Mouse (Mus musculus) T-helper 1 cell (primary cell): Measurements from ENCODE around the gene Asb11.

Experiments used
- in situ Hi-C: fragments of 300-600 bp; cut with MboI, MseI; formaldehyde crosslinking; loops from one replicate; pipeline ENCODE4 v1.15.1; 2025; ENCODE audit warnings: high pct_unique_total_duplicates

Asb11 gene

DNA sequence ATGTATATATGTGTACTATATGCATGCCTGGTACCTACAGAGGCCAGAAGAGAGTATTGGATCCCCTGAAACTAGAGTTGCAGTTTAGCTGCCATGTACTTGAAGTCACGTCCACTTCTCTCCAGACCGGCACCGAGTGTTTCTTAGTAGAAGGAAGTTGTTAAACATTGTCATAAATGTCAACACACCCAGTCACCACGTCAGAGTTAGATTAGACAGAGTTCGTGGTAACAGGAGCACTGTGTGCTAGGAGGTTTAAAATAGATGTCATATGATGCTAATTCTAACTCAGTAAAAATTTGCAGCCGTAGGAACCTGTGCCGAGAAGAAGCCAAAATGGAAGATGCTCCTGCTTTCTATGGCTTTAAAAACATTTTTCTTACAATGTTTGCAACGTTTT, at the start of gene Asb11:
Gene Asb11 (plus strand): TSS at position 286 of the 400 bp plus-strand sequence.
- in situ Hi-C loops: no loop called here

DNA sequence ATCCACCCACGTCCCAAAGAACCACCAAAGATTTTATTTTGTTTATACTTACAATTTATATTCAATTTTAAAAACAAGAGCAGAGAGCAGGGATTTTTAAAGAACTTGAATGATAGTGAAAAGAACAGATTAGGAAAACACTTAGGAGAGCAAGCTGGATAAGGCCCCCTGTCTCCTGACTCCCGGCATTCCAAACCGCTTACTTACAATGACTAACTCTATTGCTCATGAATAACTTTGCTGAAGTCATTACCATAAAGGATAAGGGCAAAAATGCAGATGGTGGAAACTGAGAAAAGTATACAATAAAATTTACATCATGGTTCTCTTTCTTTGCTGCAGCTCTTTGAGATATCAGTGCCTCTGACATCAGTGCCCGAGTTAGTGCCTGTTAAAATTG, 42.7 kb upstream of the Asb11 start:
- in situ Hi-C loops: loop anchor here (10.0 kb wide), 1 partner anchor 209 kb away; no protein-coding TSS in a partner anchor

DNA sequence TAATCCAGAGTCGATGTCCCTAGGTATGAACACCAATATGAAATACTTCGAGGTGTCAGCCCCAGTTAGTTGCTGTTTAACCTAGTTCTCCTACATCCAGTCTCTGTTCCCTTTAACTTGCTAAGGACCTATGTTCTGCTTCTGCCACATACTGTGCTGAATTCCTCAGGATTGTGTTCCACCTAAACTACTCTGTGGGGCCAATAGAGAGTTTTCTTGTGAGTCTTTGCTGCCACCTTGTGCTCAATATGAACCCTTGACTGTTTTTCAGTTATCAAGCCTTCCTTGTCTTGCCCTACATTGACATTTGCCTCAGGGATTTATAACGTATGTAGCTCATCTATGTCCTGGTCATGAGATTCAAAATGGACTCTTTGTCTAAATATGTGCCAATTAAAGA, 38.3 kb upstream of the Asb11 start:
- in situ Hi-C loops: loop anchor here (10.0 kb wide), 1 partner anchor 214 kb away; no protein-coding TSS in a partner anchor

DNA sequence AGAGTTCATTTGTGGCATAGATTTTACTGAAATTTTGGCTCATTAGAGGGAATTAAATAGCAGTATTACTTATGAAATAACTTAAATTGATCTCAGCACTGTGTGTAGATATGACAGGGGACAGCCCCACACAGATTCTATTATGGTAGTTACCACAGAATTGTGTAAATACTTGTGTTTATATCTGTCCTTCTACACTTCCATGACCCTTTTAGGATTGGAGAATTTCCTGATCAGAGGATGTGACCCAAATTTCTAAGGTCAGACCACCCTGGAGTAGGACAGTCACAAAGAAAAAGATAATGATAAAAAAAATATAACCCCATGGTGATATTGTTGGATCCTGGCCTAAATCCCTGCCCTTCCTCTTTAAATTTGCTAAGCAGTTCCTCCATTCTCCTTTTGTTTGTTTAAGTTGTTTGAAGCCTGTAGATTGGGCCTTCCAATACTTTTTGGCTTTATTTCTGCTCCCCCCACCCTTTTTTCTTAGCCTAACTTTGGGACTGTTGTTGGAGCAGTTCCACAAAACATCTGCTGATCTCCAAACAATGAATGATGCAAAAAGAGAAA, 31.6 kb upstream of the Asb11 start:
- in situ Hi-C loops: no loop called here

DNA sequence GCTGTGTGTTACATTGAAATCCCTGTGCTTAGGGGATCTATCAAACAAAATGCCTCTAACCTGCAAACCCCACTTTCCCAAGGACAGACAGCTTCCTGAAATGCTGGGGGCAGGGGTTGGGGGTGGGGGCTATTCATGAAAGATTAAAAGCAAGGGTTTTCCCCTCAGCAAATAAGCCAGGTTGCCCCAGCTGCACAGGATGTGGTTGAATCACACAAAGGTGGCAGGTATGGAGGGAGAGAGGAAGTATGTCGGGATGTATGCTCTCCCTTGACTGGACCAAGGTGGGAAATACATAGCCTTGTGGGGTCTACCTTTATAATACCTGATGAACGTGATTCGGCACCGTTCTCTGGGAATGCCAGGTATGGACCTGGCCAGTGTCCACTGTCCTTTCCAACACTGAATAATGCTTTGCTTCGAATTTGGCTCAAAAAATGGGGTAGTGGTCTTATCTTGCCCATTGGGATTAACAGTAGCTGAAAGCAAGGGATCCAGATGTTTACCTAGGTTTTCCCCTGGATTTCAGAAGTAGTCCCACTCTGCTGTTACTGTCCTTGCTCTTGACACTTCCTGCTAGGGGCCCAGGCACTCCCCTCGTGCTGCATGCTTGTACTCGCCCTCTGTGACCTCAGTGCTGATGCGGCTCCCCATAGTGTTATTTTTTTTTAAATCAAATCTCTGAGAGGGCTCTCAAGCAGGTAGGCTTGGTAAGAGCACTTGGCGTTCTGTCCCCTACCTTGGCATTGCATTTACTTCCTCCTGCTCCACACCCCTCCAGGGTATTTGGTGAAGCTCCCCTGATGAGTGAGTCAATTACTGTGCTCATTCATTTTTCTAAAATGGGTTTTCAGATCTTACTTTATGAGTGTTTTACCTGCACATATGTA, 30.4 kb upstream of the Asb11 start:
- in situ Hi-C loops: no loop called here

DNA sequence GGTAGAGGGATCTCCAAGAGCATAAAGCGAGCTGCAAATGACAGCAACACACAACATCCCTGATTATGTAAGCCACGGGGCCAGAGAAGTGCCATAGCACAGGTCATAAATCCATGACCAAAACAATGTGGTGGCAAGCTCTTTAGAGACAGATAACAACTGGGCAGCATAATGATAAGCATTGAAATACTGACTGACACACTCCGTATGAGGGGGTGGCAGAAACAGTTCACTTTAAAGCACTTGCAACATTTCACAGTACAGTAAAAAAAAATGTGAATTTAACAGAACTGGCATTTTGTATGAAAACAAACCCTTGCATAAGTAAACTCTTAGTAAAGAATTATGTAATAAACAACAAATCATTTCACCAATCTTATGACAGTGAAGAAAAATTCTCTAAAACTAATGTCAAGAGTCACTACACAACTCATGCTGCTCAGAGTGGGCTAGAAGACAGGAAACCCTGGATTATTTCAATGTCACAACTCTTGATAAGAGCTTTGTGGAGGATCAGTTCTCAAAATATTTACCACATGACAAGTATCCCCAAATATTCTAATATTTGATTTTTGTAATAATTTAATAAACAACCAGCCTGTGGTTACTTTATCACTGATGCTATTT, 28.4 kb upstream of the Asb11 start:
- in situ Hi-C loops: no loop called here

DNA sequence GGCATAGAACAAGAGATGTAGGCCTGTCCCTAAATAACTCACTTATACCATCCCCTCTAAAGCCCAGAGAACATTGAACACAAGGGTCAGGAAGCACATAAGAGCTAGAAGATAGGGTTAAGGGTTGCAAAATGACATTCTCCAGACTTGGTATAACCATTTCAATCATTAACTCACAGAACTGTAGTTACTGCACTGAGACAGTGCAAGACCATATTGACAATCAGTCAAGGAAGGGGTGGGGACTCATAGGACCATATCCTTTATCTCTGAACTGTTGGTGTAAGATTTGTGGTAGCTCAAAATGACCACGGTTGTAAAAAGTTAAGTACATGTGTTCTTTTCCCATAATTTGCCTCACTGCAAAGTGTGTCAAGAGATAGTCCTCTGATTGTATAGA, 26.2 kb upstream of the Asb11 start:
- in situ Hi-C loops: loop anchor here (10.0 kb wide), 1 partner anchor 336 kb away; the partner anchor contains the start of gene Siah1b

DNA sequence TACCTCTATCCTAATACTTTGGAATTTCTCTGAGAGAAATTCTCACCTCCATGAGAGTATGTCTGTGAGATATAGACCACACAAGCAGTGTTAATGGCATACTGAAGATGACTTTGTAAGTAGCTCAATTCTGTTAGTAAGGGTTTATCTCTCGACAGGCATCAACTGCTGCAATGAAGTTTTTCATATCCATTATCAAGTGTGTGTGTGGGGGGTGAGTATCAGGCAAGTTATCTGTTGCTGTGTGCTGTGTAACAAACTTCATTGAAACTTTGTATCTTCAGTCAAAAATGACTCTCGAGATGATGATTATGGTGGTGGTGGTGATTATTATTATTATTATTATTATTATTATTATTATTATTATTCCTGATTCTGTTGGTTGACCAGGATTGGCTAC, 20.0 kb upstream of the Asb11 start:
- in situ Hi-C loops: loop anchor here (10.0 kb wide), 1 partner anchor 342 kb away; the partner anchor contains the start of gene Siah1b

DNA sequence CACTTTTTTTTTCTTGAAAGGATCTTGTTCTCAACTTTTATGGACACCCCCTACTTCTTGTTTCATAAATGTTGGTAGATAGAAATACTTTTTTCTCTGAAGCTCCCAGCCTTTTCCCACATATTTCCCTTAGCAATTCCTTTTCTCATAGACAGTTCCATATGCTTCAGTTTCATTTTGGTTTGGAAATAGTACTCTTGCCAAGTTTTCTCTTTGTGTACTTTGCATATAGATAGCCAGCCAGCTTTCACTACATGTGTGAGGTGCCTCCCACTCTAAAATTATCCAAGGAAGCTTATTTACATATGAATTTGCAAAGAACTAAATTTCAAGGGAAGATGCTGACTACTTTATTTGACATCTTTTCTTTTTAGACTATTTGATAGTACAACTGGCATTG, 18.8 kb upstream of the Asb11 start:
- in situ Hi-C loops: loop anchor here (10.0 kb wide), 1 partner anchor 343 kb away; the partner anchor contains the start of gene Siah1b

- in situ Hi-C loops: loop anchor here (10.0 kb wide), 1 partner anchor 345 kb away; the partner anchor contains the start of gene Siah1b
Observed at GRCm38 (mm10) chrX:164419471-164419939, 17.3 kb upstream of the Asb11 start, which contains the start of gene Piga. Gene Piga, plus strand, starts transcription at chrX:164419787.

GRCm38 (mm10) chrX:164419955-164420354, 16.8 kb upstream of the Asb11 start:
- in situ Hi-C loops: loop anchor here (10.0 kb wide), 1 partner anchor 345 kb away; the partner anchor contains the start of gene Siah1b

- in situ Hi-C loops: no loop called here
Observed at GRCm38 (mm10) chrX:164420518-164420917, 16.3 kb upstream of the Asb11 start.

- in situ Hi-C loops: no loop called here
Observed at GRCm38 (mm10) chrX:164424821-164425220, 12.0 kb upstream of the Asb11 start.

DNA sequence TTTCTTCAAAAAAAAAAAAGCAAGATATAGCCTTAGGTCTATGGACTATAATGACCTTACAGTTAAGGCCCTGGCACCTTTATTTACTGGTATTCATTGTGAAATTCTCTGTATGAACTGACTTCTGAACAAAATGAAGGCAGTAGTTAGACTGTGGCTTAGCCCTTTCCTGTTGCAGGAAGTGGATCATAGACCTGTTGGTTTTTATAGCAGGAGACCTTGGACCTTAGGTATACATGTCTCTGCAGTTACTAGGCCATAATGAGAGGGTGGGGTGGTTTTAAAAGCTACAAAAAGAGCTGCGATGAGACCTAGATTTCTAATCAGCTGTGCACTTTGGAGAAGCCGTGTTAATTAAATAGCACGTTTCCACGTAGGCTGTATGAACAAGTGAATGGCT, 9.5 kb upstream of the Asb11 start:
- in situ Hi-C loops: no loop called here

- in situ Hi-C loops: no loop called here
Observed at GRCm38 (mm10) chrX:164428224-164428623, 8.6 kb upstream of the Asb11 start.

GRCm38 (mm10) chrX:164430621-164431020, 6.2 kb upstream of the Asb11 start:
- in situ Hi-C loops: no loop called here

GRCm38 (mm10) chrX:164431133-164431532, 5.7 kb upstream of the Asb11 start:
- in situ Hi-C loops: no loop called here

DNA sequence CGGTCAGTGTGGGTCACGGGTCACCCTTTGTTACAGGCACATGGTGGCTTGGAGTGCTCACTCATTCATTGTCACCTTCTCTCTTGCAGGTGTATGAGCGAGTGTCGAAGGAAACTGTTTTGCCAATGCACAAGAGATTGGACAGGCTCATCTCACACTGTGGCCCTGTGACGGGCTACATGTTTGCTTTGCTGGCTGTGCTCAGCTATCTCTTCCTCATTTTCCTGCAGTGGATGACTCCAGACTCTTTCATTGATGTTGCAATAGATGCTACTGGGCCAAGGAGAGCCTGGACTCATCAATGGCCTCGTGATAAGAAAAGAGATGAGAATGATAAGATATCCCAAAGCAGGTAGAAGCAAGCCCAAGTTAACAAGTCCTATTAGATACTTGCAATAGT, 5.3 kb upstream of the Asb11 start:
- in situ Hi-C loops: no loop called here

DNA sequence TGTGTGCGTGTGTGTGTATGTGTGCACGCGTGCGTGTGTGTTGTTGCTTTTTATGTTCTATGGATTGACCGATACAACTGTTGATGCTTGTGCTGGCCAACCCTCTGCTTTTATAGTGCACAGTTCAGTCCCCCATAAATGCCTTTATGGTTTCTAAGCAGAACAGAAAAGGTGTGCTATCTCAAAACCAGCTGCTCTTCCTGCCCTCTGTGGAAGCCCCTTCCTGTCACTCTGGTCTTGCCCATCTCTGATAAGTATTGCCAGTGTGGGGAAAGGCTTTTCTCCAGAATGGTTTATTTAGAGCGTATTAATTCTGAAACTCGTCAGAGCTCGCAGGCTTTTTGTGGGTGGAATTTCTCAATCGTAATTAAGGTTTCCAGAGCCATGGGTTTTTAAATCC, 4.1 kb upstream of the Asb11 start:
- in situ Hi-C loops: no loop called here

DNA sequence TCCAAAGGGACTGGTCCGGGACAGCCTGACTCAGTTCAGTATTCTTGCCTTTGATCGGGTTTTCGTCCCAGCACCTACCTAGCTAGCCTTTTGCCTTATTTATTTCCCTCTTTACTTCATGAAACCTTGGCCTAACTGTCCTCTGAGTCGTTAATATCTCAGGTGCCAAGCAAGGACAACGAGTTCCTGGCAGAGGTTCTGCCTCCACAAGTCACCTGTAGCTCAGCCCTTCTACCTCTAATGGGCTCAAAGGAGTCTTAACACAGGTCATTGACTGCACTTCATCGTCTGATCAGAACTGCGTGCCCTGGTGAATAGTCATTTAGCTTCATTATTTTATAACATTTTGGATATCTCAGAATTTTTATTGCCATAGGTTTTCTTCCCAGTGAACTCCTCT, 2.7 kb downstream of the Asb11 start:
- in situ Hi-C loops: no loop called here

DNA sequence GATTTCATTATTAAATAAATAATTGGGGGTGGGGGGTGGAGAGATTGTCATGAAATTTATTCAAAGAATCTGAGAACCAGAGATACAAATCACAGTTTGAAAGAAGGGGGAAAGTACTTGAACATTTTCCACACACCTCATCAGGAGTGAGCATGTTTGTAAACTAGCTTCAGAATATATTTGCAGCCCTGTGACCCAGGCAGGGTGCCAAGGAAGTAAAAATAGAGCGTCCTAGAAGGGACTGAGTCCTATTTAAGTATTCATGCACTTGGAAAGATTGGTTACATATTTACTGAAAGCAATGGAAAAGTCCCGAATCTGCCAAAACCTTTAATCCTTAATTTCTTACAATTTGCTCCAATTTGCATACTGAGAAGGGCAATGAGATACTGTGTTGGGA, 3.3 kb downstream of the Asb11 start:
- in situ Hi-C loops: no loop called here

- in situ Hi-C loops: no loop called here
Observed at GRCm38 (mm10) chrX:164440703-164441102, 3.9 kb downstream of the Asb11 start.
